Mouse (Mus musculus): Measurements from ENCODE around the gene Lrrc10. TPM values are rescaled to one million over a fixed set of nuclear protein-coding genes. Genes with fewer than 3 reads are reported as not detected.

Lrrc10 gene
- polyA plus RNA-seq, 1 experiment from 2014 or later: not detected

DNA sequence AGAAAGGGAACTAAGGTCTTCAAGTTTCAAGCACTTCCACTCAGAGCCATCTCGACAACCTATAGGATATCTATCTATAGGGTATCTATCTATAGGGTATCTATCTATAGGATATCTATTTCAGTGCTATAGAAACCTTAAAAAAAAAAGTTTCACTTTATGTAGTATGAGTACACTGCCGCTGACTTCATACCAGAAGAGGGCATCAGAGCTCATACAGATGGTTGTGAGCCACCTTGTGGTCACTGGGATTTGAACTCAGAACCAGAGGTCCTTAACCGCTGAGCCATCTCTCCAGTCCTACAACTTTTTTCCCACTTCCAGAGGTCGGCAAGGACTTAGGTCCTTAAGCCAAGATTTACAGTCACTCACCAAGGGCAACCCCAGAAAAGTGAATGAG lies 10.5 kb downstream of the Lrrc10 start:
- H3K27me3 ChIP-seq: no peaks in the 10 kb centered on the region
- no peak for ATAC-seq (replicated peaks)
- H3K9me3 ChIP-seq: no peaks in the 10 kb centered on the region
- H3K9ac ChIP-seq (replicated peaks): no peak overlapping the region
- no peak overlapping the region for H3K4me3 ChIP-seq
- no peak overlapping the region for H3K27ac ChIP-seq (replicated peaks)
- H3K4me1 ChIP-seq: peaks cover 12% of the 10 kb centered on the region; the same call in 1 of the 2 replicates
- WGBS: 94% methylated on average over 4 of the region's 4 CpGs
- peaks cover 98% of the 10 kb centered on the region for H3K36me3 ChIP-seq
- no peak overlapping the region for H3K4me2 ChIP-seq (replicated peaks)

DNA sequence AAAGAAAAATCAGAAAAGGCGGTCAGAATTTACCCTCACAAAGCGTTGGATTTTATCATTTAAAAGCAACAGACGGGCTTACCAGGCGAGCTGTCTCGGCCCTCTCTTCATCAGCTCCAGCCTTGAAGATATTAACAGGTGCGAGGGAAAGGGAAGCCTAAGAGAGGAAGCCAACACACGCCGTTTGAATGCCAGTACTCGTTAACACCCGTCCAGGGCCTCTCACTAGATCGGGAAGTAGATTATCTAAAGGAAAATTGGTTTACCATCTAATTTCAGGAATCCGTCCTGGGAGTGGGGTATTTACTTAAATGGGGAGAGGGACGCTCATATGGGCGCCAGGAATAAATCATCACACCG lies 17.7 kb downstream of the Lrrc10 start:
- Histone ChIP-seq H3K9ac (replicated peaks) (peak overlapping the region; percentile 67), H3K9me3 (no peaks in the 10 kb centered on the region), H3K36me3 (peaks cover 41% of the 10 kb centered on the region), H3K4me2 (replicated peaks) (peak overlapping the region; percentile 66), H3K4me1 (peaks cover 21% of the 10 kb centered on the region), H3K27me3 (no peaks in the 10 kb centered on the region), H3K4me3 (peak overlapping the region; percentile 91), H3K27ac (replicated peaks) (peak overlapping the region; percentile 90; the same call in 1 of the 2 replicates)
- WGBS: 5% methylated on average over 15 of the region's 15 CpGs
- peak; percentile 6; the same call in 1 of the 2 replicates for ATAC-seq (replicated peaks)

DNA sequence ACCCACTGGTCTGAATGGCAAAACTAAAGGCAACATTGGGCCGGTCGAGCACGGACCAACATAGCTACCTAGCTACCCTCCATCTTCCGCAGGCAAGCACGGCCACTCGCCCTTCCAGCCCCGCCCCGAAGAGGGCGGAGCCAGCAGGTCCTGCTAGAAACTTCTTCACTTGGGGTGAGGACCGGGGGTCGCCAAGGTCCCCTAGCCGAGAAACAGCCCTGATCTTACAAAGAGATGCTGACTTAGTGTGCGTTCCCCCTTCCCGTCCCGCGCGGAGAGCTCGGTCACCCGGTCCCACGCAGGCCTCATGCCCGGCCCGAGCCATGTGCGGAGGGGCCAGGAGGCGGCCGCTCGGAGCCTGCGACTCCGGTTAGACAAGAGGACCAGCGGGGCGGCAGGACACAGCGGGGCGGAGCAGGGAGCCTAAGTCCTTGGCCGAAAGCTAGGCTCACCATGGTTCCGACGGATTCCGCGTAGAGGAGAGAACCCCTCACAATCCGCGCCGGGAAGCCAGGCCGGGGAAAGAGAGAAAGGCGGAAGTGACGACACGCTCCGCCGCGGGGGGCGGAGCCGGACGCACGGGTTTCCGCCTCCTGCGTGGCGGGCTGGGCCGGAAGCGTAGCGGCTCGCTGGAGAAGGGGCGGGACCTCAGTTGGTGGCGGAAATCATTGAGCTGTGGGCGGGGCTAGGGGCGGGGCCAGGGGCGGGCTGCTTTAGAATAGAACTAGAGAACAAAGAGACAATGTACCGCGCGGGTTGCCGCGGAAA lies 18.3 kb downstream of the Lrrc10 start, which contains the start of gene Cct2:
Cct2 (minus strand) TSS at position 561 of the 768 bp plus-strand sequence.
- H3K9ac ChIP-seq (replicated peaks): peak within 1 kb of the TSS; percentile 67
- H3K27me3 ChIP-seq: no peaks in the 10 kb centered on the region
- H3K9me3 ChIP-seq: no peaks in the 10 kb centered on the region
- H3K4me3 ChIP-seq: peak within 1 kb of the TSS; percentile 91
- peak within 1 kb of the TSS; percentile 90 for H3K27ac ChIP-seq (replicated peaks)
- peak; percentile 95 for ATAC-seq (replicated peaks)
- peaks cover 36% of the 10 kb centered on the region for H3K36me3 ChIP-seq
- under 1% methylated on average over 65 of the region's 68 CpGs for WGBS
- peaks cover 21% of the 10 kb centered on the region for H3K4me1 ChIP-seq
- peak within 1 kb of the TSS; percentile 66 for H3K4me2 ChIP-seq (replicated peaks)

DNA sequence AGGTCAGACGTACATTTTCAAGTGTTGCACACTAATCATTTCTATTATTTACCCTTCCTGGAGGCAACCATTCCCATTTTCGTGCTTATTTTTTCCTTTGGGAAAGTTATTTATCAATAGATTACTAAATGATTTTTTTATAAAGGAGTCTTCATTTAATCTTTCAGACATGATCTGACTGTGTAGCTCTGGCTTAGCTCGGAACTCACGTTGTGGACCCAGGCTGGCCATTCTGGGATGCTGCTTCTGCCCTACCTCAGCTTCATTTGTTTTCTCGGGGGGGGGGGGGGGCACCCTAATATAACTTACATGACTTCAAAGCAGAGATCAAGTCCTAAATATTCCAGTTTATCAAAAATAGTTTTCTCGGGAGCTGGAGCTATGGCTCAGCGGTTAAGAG lies 18.9 kb downstream of the Lrrc10 start:
- Histone ChIP-seq H3K4me1 (peaks cover 16% of the 10 kb centered on the region), H3K4me2 (replicated peaks) (peak overlapping the region; percentile 47), H3K9me3 (no peaks in the 10 kb centered on the region), H3K27ac (replicated peaks) (peak overlapping the region; percentile 90), H3K4me3 (peak overlapping the region; percentile 91), H3K9ac (replicated peaks) (peak overlapping the region; percentile 45), H3K27me3 (no peaks in the 10 kb centered on the region), H3K36me3 (peaks cover 31% of the 10 kb centered on the region)
- peak; percentile 60 for ATAC-seq (replicated peaks)
- 8% methylated on average over 7 of the region's 7 CpGs for WGBS

DNA sequence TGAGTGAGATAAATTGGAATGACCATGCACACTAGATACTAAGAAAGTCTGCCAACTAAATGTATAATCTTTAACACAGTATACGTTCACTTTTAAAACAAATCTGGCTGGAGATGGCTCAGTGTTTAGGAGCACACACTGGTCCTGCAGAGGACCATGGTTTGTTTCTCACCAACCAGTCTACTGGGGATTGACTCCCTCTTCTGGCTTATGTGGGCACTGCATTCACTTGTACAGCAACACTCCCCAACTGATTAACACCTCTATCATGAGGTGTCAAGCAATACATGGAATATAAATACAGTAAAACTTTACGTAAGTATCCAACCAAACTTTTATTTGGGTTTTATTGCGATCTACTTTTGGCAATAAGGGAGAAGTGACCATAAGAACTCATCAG lies 24.0 kb downstream of the Lrrc10 start:
- H3K9me3 ChIP-seq: no peaks in the 10 kb centered on the region
- H3K27ac ChIP-seq (replicated peaks): no peak overlapping the region
- H3K4me2 ChIP-seq (replicated peaks): no peak overlapping the region
- WGBS: 97% methylated on average over 3 of the region's 3 CpGs
- no peak for ATAC-seq (replicated peaks)
- H3K36me3 ChIP-seq: peaks cover 23% of the 10 kb centered on the region
- H3K9ac ChIP-seq (replicated peaks): no peak overlapping the region
- no peaks in the 10 kb centered on the region for H3K4me1 ChIP-seq
- no peak overlapping the region for H3K4me3 ChIP-seq
- no peaks in the 10 kb centered on the region for H3K27me3 ChIP-seq

DNA sequence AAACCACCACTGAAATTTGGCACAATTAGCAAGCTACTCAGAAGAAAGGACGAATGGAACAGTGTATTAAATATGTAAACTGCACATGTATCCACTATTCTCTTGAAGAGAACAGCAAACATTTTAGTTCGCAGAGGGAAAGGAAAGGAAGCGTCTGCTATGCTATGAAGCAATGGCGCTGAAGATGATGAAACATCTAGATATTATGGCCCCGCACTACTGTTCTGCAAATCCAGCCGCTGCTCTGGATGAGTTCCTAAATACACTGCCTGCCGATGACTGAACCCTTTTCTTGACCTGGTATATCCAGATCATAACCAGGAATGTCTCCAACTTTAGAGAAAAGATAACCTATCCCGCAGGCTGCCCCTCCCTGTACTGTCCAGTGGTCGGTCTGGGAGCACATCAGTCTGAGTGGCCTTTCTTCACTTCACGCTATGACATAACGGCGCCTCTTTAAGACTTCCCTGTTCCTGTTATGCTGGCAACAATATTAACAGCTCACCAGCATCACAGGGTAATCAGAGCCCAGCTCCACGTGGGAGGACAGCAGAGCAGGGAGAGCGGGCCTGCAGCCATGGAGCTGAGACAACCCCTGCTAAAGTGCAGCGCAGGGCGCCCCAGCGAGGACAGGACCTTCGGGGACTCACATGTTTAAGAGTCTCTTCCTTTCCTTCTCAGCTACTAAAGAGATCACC lies 27.2 kb downstream of the Lrrc10 start:
- Histone ChIP-seq H3K4me3 (no peak overlapping the region), H3K36me3 (peaks cover 42% of the 10 kb centered on the region), H3K9me3 (no peaks in the 10 kb centered on the region), H3K27ac (replicated peaks) (no peak overlapping the region), H3K4me2 (replicated peaks) (no peak overlapping the region), H3K4me1 (no peaks in the 10 kb centered on the region), H3K9ac (replicated peaks) (no peak overlapping the region), H3K27me3 (no peaks in the 10 kb centered on the region)
- no peak for ATAC-seq (replicated peaks)
- WGBS: 92% methylated on average over 18 of the region's 18 CpGs

DNA sequence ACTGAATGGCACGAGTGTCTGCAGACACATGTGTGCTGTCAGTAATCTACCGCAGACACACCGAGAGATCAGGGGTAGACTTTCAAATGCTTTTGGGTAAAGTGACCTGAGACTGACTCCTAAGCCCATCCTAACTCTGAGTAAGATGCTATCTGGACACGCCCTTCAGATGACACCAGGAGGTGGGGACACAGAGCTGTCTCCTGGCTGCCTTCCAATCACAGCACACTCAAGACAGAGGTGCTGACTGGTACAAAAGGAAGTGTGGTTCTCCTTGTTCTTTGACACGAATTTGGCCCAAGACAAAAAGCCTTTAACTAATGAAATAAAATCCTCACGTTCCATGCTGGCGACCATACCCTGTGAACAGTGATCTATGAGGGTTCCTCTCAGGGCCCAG lies 28.0 kb downstream of the Lrrc10 start:
- Histone ChIP-seq H3K9me3 (no peaks in the 10 kb centered on the region), H3K4me2 (replicated peaks) (no peak overlapping the region), H3K36me3 (peaks cover 47% of the 10 kb centered on the region), H3K4me3 (no peak overlapping the region), H3K9ac (replicated peaks) (no peak overlapping the region), H3K27me3 (no peaks in the 10 kb centered on the region), H3K27ac (replicated peaks) (no peak overlapping the region), H3K4me1 (no peaks in the 10 kb centered on the region)
- no peak for ATAC-seq (replicated peaks)
- WGBS: 90% methylated on average over 7 of the region's 7 CpGs

DNA sequence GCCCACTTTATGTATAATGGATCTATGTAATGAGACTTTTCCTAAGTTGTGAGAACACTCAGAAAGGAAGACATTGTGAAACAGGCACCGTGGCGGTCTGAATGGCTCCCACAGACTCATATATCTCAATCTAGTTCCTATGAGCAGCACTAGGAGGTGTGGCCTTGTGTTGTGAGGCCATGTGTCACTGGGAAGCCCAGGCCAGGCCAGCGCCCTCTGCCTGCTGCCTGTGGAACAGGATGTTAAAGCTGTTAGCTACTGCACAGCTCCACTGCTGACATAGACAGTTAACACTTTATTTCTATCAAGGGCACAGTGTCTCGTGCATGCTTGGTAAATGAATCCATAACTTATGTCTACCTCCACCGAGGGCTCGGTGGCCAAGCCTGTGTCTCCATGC lies 33.1 kb downstream of the Lrrc10 start:
- ATAC-seq (replicated peaks): no peak
- H3K4me1 ChIP-seq: no peaks in the 10 kb centered on the region
- H3K4me2 ChIP-seq (replicated peaks): no peak overlapping the region
- 83% methylated on average over 6 of the region's 6 CpGs for WGBS
- H3K9me3 ChIP-seq: no peaks in the 10 kb centered on the region
- H3K9ac ChIP-seq (replicated peaks): no peak overlapping the region
- no peak overlapping the region for H3K4me3 ChIP-seq
- H3K36me3 ChIP-seq: peaks cover 60% of the 10 kb centered on the region
- no peak overlapping the region for H3K27ac ChIP-seq (replicated peaks)
- no peaks in the 10 kb centered on the region for H3K27me3 ChIP-seq

DNA sequence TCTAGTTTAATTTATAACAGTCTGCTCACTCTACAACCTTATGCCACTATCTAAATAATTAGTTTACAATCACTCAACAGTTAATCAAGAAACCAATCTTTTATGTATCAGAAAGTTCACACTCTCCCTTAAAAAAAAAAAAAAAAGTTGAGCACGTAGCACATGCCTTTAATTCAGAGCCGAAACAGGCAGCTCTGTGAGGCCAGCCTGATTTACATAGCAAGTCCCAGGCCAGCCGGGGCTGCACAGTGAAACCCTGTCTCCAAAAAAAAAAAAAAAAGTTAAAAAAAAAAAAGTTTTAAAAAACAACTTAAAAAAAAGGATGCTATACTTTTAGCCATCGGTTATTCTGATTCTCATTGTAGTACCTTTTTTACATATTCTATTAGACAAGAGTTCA lies 36.2 kb downstream of the Lrrc10 start:
- WGBS: 73% methylated on average over 4 of the region's 4 CpGs

DNA sequence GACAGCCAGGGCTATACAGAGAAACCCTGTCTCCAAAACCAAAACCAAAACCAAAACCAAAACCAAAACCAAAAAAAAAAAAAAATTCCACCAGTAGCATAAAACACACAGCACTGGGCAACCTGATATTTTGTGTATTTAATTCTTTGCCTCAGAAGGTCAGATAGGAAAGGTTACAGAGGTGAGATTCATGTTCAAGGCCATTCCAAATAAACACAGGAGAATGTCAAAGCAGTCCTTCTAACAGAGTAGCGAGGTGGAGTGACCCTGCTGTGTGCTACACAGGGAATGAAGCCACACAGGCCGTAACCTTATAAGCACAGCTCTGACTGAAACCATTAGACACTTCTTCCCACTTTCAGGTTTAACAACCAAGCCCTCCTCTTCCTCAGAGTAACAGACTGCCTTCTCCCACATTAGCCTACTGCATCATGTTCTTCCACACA lies 36.8 kb downstream of the Lrrc10 start:
- ATAC-seq (replicated peaks): no peak
- 91% methylated on average over 2 of the region's 2 CpGs for WGBS

More for the DNA sequence above, 36.2 kb downstream of the Lrrc10 start:
- Histone ChIP-seq H3K4me2 (replicated peaks) (no peak overlapping the region), H3K9me3 (no peaks in the 10 kb centered on the region), H3K4me3 (no peak overlapping the region), H3K27ac (replicated peaks) (no peak overlapping the region), H3K36me3 (peaks cover 44% of the 10 kb centered on the region), H3K27me3 (no peaks in the 10 kb centered on the region), H3K4me1 (no peaks in the 10 kb centered on the region), H3K9ac (replicated peaks) (no peak overlapping the region)
- ATAC-seq (replicated peaks): no peak

DNA sequence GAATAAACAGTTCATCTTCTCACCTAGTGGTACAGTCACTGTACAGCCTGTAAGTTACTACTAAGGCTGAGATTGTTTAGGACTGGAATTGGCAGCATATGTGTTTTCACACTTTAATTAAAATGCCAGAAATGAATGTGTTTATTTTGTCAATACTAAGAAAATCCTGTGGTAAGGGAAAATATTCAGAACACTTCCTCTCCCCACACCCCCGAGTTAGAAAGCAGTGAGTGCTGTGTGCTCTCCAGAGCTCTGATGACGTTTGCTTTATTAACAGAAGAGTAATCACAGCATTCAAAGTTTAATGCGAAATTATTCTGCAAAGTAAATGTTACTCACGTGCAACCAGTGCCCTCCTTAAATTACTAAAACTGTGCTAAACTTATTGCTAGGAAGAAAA lies 44.5 kb downstream of the Lrrc10 start:
- WGBS: 75% methylated on average over 4 of the region's 4 CpGs
- H3K27me3 ChIP-seq: no peaks in the 10 kb centered on the region
- H3K4me1 ChIP-seq: 0 out of 2 replicates have a peak, but pooled peaks cover under 1% of the 10 kb centered on the region
- no peak overlapping the region for H3K4me3 ChIP-seq
- H3K9ac ChIP-seq (replicated peaks): no peak overlapping the region
- H3K9me3 ChIP-seq: no peaks in the 10 kb centered on the region
- ATAC-seq (replicated peaks): no peak
- H3K27ac ChIP-seq (replicated peaks): no peak overlapping the region
- H3K4me2 ChIP-seq (replicated peaks): no peak overlapping the region
- peaks cover 3% of the 10 kb centered on the region; the same call in 1 of the 2 replicates for H3K36me3 ChIP-seq

More for the DNA sequence above, 36.8 kb downstream of the Lrrc10 start:
- Histone ChIP-seq H3K9me3 (no peaks in the 10 kb centered on the region), H3K27ac (replicated peaks) (no peak overlapping the region), H3K4me3 (no peak overlapping the region), H3K4me1 (no peaks in the 10 kb centered on the region), H3K27me3 (no peaks in the 10 kb centered on the region), H3K36me3 (peaks cover 37% of the 10 kb centered on the region), H3K9ac (replicated peaks) (no peak overlapping the region), H3K4me2 (replicated peaks) (no peak overlapping the region)
